Mouse (Mus musculus) adrenal gland, adult 18-20 months (tissue): ENCODE data around the gene Nckap5. TPM values are rescaled to one million over a fixed set of nuclear protein-coding genes. Genes with fewer than 3 reads are reported as not detected.
A peak's percentile ranks its signal among the peaks of the same experiment; 100 is the strongest.
"Not testable (repeated sequence)": the region's sequence is repeated elsewhere in the genome, so short reads cannot be mapped to it uniquely, and the experiment has no call there.

ENCODE experiments used
- DNase-seq, 2 experiments: peaks; one replicate each; pipeline ENCODE4 v3.0.0; 2021 to 2022; ENCODE audit warnings: low spot score in 2 of 2
- long read RNA-seq, 2 experiments: library from polyadenylated mRNA; stranded (forward); transcript quantifications; one replicate each; pipeline ENCODE4 v2.0.0; 2021
- total RNA-seq, 2 experiments: library from RNA; stranded (reverse); gene quantifications; 1 replicate in 1 of 2; 2 replicates in 1 of 2; pipeline ENCODE4 v1.2.3; 2021

Gene Nckap5
- 10 to 100 TPM; 25.8 to 55.1 TPM for total RNA-seq
- long read RNA-seq, experiment 1, partial matches to known transcripts, result 2 of 16 reads
- long read RNA-seq, experiment 1, other reads (novel, unspliced or antisense), result 14 of 16 reads
- long read RNA-seq, experiment 2, partial matches to known transcripts, result 17 of 113 reads
- long read RNA-seq, experiment 2, other reads (novel, unspliced or antisense), result 96 of 113 reads

DNA sequence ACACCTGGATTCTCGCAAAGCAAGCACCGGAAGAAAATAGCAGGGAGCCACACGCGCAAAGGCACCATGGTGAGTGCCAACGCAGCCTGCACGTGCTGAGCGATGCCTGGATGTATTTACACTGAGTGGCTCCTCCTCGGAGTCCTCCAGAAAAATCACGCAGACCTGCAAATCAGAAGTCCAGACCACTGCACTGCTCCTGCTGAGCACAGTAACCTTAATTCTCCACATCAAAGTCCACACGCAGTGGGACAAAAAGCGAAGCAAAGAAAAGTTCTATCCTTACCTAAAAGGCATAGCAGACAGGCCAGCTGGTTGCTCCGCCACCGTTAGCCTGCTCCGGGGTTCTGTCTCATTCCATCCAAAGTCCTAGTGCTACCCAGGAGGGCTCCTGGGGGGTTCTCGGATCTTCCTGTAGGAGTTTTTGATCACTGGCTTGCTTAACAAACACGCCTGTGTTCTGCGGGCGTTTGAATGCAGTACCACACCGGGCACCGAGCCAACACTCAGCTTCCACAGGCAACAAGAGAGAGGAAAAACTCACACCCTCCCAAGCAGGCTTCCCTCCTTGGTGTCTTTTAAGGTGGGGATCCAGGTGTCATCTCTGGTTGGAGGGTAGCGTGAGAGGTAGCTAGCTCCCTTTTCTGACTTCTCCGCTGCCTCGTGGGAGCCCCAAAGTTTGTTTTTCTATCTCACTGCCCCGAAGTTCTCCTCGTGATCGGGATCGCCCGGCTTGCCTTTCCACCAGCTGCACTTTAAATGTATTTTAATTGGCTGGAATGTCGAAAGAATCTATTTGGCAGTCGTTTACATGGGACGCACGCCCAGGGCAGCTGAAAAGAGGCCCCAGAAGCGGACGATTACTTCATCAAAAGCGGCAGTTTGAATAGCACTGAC is at the start of gene Nckap5:
Nckap5 (minus strand) TSS at position 769 of the 897 bp plus-strand sequence.
- DNase-seq, result peak; percentile 57 to 61

DNA sequence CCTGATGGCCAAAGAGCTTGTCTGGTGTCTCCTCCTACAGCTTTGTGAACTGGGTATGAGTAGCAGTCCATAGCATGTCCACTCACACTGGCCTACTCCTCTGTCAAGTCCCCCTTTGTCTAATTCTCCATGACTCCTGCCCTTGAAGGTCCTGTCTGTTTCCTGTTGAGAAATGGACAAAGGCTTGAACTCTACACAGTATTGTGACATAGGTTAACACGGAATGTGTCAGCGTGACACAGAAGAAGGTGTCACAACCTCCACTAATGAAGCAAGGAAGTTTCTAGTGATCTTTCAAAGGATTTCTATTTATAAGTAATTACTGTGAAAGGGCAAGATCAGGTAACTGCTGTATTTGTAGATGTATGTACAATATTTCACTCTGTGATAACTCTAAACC is 46.9 kb upstream of the Nckap5 start:
- DNase-seq, result no peak

- DNase-seq, result no peak
These were observed 37.8 kb upstream of the Nckap5 start for GRCm38 (mm10) chr1:126868372-126868771.

DNA sequence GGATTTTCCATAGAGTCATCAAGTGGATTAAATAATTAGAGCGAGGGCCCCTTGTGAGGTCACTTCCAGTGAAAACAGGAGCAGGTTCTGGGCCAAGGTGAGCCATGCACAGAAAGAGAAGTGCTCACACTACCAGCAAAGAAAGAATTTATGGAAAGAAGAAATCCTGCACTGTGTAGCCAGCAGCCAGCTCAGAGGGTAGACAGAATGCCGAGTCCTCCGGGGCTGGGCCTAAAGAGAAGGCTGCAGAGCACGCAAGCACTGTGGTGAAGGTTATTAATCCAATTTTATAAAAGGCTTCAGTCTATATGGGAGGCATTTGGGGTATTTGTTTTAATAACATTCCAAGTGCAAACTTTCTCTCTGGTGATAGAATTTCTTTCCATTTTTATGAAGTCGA is 37.3 kb upstream of the Nckap5 start:
- no peak for DNase-seq

- no peak for DNase-seq
These were observed 35.0 kb upstream of the Nckap5 start for GRCm38 (mm10) chr1:126865591-126866086.

DNA sequence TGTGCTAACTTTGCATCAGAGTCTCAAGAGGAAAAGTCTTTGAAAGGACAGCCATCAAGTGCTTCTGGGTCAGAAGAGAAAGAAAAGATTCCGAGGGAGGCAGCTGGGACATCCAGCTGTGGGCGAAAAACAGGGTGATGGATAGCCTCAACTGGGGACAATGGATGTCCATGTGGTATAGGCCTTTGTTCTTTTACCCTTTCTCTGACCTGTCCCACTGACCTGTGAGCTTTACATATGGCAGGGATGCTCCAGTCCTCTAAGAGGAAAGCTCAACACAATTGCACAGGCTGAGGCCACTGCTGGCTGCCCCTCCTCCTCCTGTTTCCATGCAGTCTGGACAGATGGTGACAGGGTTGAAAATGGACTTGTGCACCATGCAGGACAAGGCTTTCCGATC is 31.2 kb upstream of the Nckap5 start:
- DNase-seq, result no peak

GRCm38 (mm10) chr1:126860537-126860936 is 29.9 kb upstream of the Nckap5 start:
- no peak for DNase-seq

- DNase-seq, result no peak
These were observed 18.9 kb upstream of the Nckap5 start for GRCm38 (mm10) chr1:126849481-126849880.

- DNase-seq, result no peak
These were observed 15.7 kb upstream of the Nckap5 start for GRCm38 (mm10) chr1:126846317-126846716.

- DNase-seq, result no peak
These were observed 2.3 kb upstream of the Nckap5 start for GRCm38 (mm10) chr1:126832885-126833284.

DNA sequence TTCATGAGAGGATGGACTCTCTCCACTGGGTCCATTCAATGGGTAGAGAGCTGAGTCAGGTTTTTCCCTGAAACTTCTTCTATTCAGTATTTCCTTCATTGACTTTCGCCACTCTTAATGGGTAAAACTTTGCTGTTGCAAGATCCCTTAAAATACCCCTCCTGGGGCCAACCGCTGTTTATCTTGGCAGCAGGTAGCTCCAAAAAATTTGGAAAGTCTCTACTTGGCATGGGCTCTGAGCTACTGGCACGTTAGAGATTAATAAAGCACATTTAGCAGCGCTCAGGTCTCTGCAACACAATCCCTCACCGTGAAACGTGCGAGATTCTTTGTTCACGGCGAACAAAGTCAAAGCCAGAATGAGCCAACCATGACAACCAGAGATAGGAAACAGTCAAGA is 1.6 kb downstream of the Nckap5 start:
- no peak for DNase-seq

GRCm38 (mm10) chr1:126824841-126825240 is 5.8 kb downstream of the Nckap5 start:
- DNase-seq, result no peak

DNA sequence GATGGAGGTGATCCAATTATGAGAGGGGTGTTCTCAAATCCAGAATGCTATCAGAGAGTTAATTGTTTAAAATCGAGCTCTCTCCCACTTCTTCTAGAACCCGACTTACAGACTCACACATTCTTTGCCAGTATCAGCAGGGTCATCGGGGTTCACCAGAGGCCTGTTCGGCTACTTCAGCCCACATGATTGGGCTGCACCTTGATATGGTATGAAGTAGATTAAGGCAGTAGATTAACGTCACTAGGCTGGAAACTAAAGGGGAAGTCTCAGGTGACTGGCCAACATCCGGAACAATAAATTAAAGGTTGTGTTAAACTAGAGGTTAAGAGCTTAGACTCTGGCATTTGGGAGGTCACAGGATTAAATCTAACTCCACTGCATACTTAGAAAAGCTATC is 8.4 kb downstream of the Nckap5 start:
- DNase-seq, result no peak

DNA sequence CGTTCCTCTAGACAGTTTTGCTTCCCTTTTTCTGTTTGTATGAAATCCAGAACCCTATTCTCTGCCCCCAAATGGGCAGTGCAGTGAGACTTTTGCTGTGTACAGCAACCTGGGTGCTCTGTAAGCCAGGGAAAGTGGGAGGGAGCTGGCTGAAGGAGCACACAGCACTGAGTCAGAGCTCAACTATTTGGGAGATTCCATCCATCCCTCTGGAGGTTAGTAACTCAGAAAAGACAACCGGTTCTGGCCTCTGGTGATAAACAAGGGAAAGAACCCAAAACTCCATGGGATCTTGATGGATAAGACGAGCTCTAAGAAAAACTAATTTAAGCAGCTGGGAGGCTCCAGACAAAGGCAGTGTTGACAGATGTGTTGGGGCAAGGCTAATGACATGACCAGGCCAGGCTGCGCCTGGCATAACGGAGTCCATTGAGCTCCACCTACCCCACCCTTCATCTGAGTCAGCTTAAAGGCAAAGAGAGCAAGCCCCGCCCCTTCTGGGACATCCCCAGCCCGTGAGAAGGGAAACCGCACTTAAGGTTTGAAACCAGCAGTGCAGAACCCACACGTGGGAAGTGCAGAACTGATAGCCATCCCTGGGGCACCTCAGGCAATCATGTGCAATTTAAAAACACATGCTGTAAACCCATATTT is 13.1 kb downstream of the Nckap5 start:
- DNase-seq, result peak; percentile 11 to 26

- DNase-seq, result no peak
These were observed 23.5 kb downstream of the Nckap5 start for GRCm38 (mm10) chr1:126806994-126807611.

- peak; percentile 5 to 22 for DNase-seq
These were observed 24.1 kb downstream of the Nckap5 start for GRCm38 (mm10) chr1:126806548-126806947.

GRCm38 (mm10) chr1:126802405-126802804 is 28.2 kb downstream of the Nckap5 start:
- DNase-seq, result no peak

- no peak for DNase-seq
These were observed 28.9 kb downstream of the Nckap5 start for GRCm38 (mm10) chr1:126801706-126802105.

DNA sequence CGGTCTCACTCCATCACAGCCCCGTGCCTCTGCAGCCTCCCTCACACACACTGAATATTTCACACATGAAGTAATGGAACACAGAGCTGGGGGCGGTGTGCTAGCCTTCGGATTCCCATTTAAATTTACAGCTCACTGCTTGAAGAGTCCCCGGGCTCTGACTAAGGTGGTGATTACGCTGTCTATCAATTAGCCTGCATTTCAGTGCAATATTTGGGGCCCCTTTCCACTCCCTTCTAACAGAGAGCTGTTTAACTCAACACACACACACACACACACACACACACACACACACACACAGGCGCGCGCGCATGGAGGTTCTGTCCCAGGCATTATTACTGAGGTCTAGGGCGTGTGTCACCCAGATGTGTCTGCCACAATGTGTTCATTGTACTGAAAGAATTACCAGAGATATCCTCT is 31.2 kb downstream of the Nckap5 start:
- no peak for DNase-seq

DNA sequence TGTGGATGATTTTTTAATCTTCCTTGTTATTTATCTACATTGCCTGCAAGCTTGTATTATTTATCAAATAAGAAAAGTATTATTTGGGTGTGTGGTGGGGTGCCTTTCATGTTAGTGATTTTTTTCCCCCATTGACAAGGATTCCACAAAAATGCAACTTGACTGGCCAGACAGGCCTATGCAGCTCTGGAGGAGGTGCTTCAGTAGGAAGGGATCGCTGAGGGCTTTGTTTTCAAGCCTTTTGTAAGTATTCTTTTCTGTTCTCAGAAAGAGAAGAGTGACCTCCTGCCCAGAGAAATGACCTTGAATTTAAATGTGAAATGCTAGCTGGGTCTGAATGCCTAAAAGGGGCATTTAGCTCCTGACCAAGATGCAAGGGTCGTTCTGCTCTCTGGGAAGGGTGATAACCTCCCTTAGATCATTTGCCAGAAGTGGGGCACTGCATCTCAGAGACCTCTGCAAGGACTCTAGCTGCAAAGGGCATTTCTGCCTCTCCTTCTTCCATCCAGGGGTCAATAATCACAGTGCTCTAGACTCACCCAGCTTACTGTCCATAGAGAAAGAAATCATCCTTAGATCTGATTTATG is 50.2 kb downstream of the Nckap5 start:
- not testable (repeated sequence) for DNase-seq

DNA sequence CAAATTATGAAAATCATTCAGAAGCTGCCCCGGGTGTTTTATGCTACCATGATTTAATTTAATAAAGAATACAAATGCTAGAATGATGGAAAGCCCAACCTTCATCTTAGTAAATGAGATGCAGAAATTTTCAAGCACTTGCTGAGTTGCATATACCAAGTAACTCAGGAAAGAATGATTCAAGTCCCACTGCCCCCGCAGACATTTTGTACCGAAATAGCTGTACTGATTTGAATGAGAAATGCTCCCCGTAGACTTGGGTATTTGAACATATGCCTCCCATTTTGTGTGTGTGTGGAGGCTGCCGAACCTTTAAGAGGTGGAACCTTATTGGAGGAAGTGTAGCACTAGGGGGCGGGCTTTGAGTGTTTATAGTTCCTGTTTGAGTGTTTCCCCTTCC is 56.7 kb downstream of the Nckap5 start:
- DNase-seq, result not testable (repeated sequence)
